Mouse (Mus musculus): ENCODE data around the gene Cib4. TPM values are rescaled to one million over a fixed set of nuclear protein-coding genes. Genes with fewer than 3 reads are reported as not detected.

Gene Cib4
- total RNA-seq, 2 experiments from 2014 or later: not detected

- DNase-seq: no peak
- intact Hi-C loops (cut with DNase I): no loop called here
Measured at GRCm38 (mm10) chr5:30576233-30576632, 30.6 kb upstream of the Cib4 start.

GRCm38 (mm10) chr5:30574367-30574766 is 28.7 kb upstream of the Cib4 start:
- peak; percentile 49 to 61 for DNase-seq
- intact Hi-C loops (cut with DNase I): no loop called here

- intact Hi-C loops (cut with DNase I): no loop called here
- peak in 1 of 2 experiments; percentile 42 for DNase-seq
Measured at GRCm38 (mm10) chr5:30571820-30572219, 26.2 kb upstream of the Cib4 start.

GRCm38 (mm10) chr5:30568479-30568878 is 22.8 kb upstream of the Cib4 start:
- DNase-seq: no peak
- intact Hi-C loops (cut with DNase I): no loop called here

GRCm38 (mm10) chr5:30559986-30560493 is 14.4 kb upstream of the Cib4 start:
- no peak for DNase-seq
- intact Hi-C loops (cut with DNase I): no loop called here

GRCm38 (mm10) chr5:30559421-30559820 is 13.8 kb upstream of the Cib4 start:
- intact Hi-C loops (cut with DNase I): no loop called here
- DNase-seq: no peak

GRCm38 (mm10) chr5:30556284-30556683 is 10.6 kb upstream of the Cib4 start:
- DNase-seq: no peak
- intact Hi-C loops (cut with DNase I): no loop called here

GRCm38 (mm10) chr5:30554981-30555380 is 9.3 kb upstream of the Cib4 start:
- intact Hi-C loops (cut with DNase I): no loop called here
- DNase-seq: no peak

- intact Hi-C loops (cut with DNase I): no loop called here
- no peak for DNase-seq
Measured at GRCm38 (mm10) chr5:30553936-30554335, 8.3 kb upstream of the Cib4 start.

- intact Hi-C loops (cut with DNase I): no loop called here
- DNase-seq: no peak
Measured at GRCm38 (mm10) chr5:30552006-30552405, 6.4 kb upstream of the Cib4 start.

- intact Hi-C loops (cut with DNase I): no loop called here
Measured at GRCm38 (mm10) chr5:30551022-30551638, 5.5 kb upstream of the Cib4 start.

GRCm38 (mm10) chr5:30550334-30551021 is 4.8 kb upstream of the Cib4 start:
- DNase-seq: peak; percentile 48 to 54
- intact Hi-C loops (cut with DNase I): no loop called here

More at GRCm38 (mm10) chr5:30551022-30551638, 5.5 kb upstream of the Cib4 start:
- no peak for DNase-seq

- intact Hi-C loops (cut with DNase I): no loop called here
- DNase-seq: no peak
Measured at GRCm38 (mm10) chr5:30548681-30549080, 3.0 kb upstream of the Cib4 start.

- intact Hi-C loops (cut with DNase I): no loop called here
- no peak for DNase-seq
Measured at GRCm38 (mm10) chr5:30536051-30536570, 9.5 kb downstream of the Cib4 start.

- DNase-seq: no peak
- intact Hi-C loops (cut with DNase I): no loop called here
Measured at GRCm38 (mm10) chr5:30534637-30535036, 11.0 kb downstream of the Cib4 start.

GRCm38 (mm10) chr5:30528906-30529305 is 16.7 kb downstream of the Cib4 start:
- intact Hi-C loops (cut with DNase I): no loop called here
- no peak for DNase-seq

- DNase-seq: no peak
- intact Hi-C loops (cut with DNase I): no loop called here
Measured at GRCm38 (mm10) chr5:30527129-30527528, 18.5 kb downstream of the Cib4 start.

GRCm38 (mm10) chr5:30525920-30526836 is 19.5 kb downstream of the Cib4 start:
- peak in 1 of 2 experiments; percentile 25 for DNase-seq
- intact Hi-C loops (cut with DNase I): no loop called here

GRCm38 (mm10) chr5:30524213-30524612 is 21.4 kb downstream of the Cib4 start:
- DNase-seq: no peak

GRCm38 (mm10) chr5:30523131-30523530 is 22.5 kb downstream of the Cib4 start:
- DNase-seq: no peak
- intact Hi-C loops (cut with DNase I): no loop called here

More at GRCm38 (mm10) chr5:30524213-30524612, 21.4 kb downstream of the Cib4 start:
- intact Hi-C loops (cut with DNase I): no loop called here

GRCm38 (mm10) chr5:30522406-30522805 is 23.2 kb downstream of the Cib4 start:
- DNase-seq: no peak
- intact Hi-C loops (cut with DNase I): no loop called here
